Mouse (Mus musculus): ENCODE data around the gene Tas2r144.
A peak's percentile ranks its signal among the peaks of the same experiment; 100 is the strongest.

The Tas2r144 gene

DNA sequence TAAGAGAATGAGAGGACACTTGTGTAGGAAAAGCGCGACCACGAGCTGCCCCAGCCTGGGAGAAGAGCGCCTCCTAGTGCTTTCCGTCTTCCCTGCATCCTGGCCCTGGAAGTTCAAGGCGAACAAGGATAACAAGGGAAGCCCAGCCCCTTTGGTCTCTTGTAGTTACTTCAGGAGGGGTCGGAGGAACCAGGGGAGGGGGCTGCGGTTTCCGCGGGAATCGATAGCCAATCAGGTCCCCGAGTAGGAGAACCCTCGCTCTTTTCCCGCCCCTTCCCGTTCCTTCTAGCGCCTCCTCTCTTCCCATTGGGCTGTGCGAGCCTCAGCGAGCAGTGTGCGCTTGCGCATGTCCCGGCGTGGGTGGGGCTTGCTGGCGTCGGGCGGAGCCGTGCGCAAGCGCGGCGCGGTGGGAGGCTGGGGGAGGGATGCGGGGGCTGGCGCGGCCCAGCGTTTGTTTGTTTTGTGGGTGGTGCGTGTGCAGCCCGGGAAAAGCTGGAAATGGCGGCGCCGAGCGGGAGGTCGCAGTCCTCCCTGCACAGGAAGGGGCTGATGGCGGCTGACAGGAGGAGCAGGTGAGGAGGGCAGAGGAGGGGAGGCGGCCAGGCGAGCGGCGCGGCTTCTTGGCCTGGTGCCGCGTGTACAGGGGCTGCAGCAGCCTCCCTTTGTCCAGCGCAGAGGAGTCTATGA lies 49.6 kb downstream of the Tas2r144 start, which contains the start of gene Casp2:
Casp2 (plus strand) TSS at position 360 of the 687 bp plus-strand sequence.
- DNase-seq (ENCODE audit: low read depth, low spot score): peak; percentile 99
